Mouse (Mus musculus): ENCODE results near the gene Nmrk2.
"Not testable (repeated sequence)": the region's sequence is repeated elsewhere in the genome, so short reads cannot be mapped to it uniquely, and the experiment has no call there.

- not testable (repeated sequence) for TF ChIP-seq CTCF (IDR thresholded peaks at IDR 0.05; ENCODE audit: control insufficient read depth, insufficient read depth, insufficient replicate concordance, low read depth, low read length); POLR2A (IDR thresholded peaks at IDR 0.05; ENCODE audit: control insufficient read depth, low read depth, low read length)
Measured at GRCm38 (mm10) chr10:81181860-81182259, 20.0 kb downstream of the Nmrk2 start.

Measured in testis, adult 2 months (tissue).